Mouse (Mus musculus): Measurements from ENCODE around the gene Ifna13. TPM values are rescaled to one million over a fixed set of nuclear protein-coding genes. Genes with fewer than 3 reads are reported as not detected.

Gene Ifna13
- polyA plus RNA-seq, 1 experiment from 2014 or later: not detected

Other genes with a start within 250 kb of the Ifna13 start
- 9.7 and 12.3 TPM in 2 replicates for gene Hacd4, start 205.5 kb downstream of the Ifna13 start, polyA plus RNA-seq (2014; fragmentation: Nextera tagmentation; extraction: Ambion mirVana)
- not detected in 2 replicates for gene Ifnb1, start 121.7 kb downstream of the Ifna13 start, polyA plus RNA-seq (2014; fragmentation: Nextera tagmentation; extraction: Ambion mirVana)
- gene Ifna15, start 86.2 kb downstream of the Ifna13 start, polyA plus RNA-seq (2014; fragmentation: Nextera tagmentation; extraction: Ambion mirVana): not detected in 2 replicates
- not detected in 2 replicates for gene Ifna14, start 72.7 kb downstream of the Ifna13 start, polyA plus RNA-seq (2014; fragmentation: Nextera tagmentation; extraction: Ambion mirVana)
- not detected in 2 replicates for gene Ifna9, start 52.1 kb downstream of the Ifna13 start, polyA plus RNA-seq (2014; fragmentation: Nextera tagmentation; extraction: Ambion mirVana)
- not detected in 2 replicates for gene Ifna12, start 41.1 kb downstream of the Ifna13 start, polyA plus RNA-seq (2014; fragmentation: Nextera tagmentation; extraction: Ambion mirVana)
- not detected in 2 replicates for gene C87499, start 10.0 kb downstream of the Ifna13 start, polyA plus RNA-seq (2014; fragmentation: Nextera tagmentation; extraction: Ambion mirVana)
- gene Ifna16, start 32.5 kb upstream of the Ifna13 start, polyA plus RNA-seq (2014; fragmentation: Nextera tagmentation; extraction: Ambion mirVana): not detected in 2 replicates
- not detected in 2 replicates for gene Ifna2, start 39.5 kb upstream of the Ifna13 start, polyA plus RNA-seq (2014; fragmentation: Nextera tagmentation; extraction: Ambion mirVana)
- gene Ifnab, start 46.9 kb upstream of the Ifna13 start, polyA plus RNA-seq (2014; fragmentation: Nextera tagmentation; extraction: Ambion mirVana): not detected in 2 replicates
- 1.6 and 1.7 TPM in 2 replicates for gene Gm26566, start 77.3 kb upstream of the Ifna13 start, polyA plus RNA-seq (2014; fragmentation: Nextera tagmentation; extraction: Ambion mirVana)
- gene Klhl9, start 78.0 kb upstream of the Ifna13 start, polyA plus RNA-seq (2014; fragmentation: Nextera tagmentation; extraction: Ambion mirVana): 105 and 108 TPM in 2 replicates
- not detected in 2 replicates for gene Gm13271, start 110.4 kb upstream of the Ifna13 start, polyA plus RNA-seq (2014; fragmentation: Nextera tagmentation; extraction: Ambion mirVana)
- 0.49 TPM in 1 of 2 replicates, not detected in the other for gene Gm13283, start 115.7 kb upstream of the Ifna13 start, polyA plus RNA-seq (2014; fragmentation: Nextera tagmentation; extraction: Ambion mirVana)
- not detected in 2 replicates for gene Gm13290, start 129.4 kb upstream of the Ifna13 start, polyA plus RNA-seq (2014; fragmentation: Nextera tagmentation; extraction: Ambion mirVana)
- gene Gm13289, start 132.5 kb upstream of the Ifna13 start, polyA plus RNA-seq (2014; fragmentation: Nextera tagmentation; extraction: Ambion mirVana): not detected in 2 replicates
- gene Gm13272, start 135.4 kb upstream of the Ifna13 start, polyA plus RNA-seq (2014; fragmentation: Nextera tagmentation; extraction: Ambion mirVana): not detected in 2 replicates
- gene Ifnz, start 137.7 kb upstream of the Ifna13 start, polyA plus RNA-seq (2014; fragmentation: Nextera tagmentation; extraction: Ambion mirVana): not detected in 2 replicates
- not detected in 2 replicates for gene Gm13276, start 141.2 kb upstream of the Ifna13 start, polyA plus RNA-seq (2014; fragmentation: Nextera tagmentation; extraction: Ambion mirVana)
- gene Gm13277, start 144.2 kb upstream of the Ifna13 start, polyA plus RNA-seq (2014; fragmentation: Nextera tagmentation; extraction: Ambion mirVana): not detected in 2 replicates
- not detected in 2 replicates for gene Gm13278, start 147.1 kb upstream of the Ifna13 start, polyA plus RNA-seq (2014; fragmentation: Nextera tagmentation; extraction: Ambion mirVana)
- gene Gm13275, start 150.0 kb upstream of the Ifna13 start, polyA plus RNA-seq (2014; fragmentation: Nextera tagmentation; extraction: Ambion mirVana): not detected in 2 replicates
- not detected in 2 replicates for gene Gm13279, start 152.9 kb upstream of the Ifna13 start, polyA plus RNA-seq (2014; fragmentation: Nextera tagmentation; extraction: Ambion mirVana)
- gene Gm13285, start 155.2 kb upstream of the Ifna13 start, polyA plus RNA-seq (2014; fragmentation: Nextera tagmentation; extraction: Ambion mirVana): 0.66 and 0.80 TPM in 2 replicates
- gene Gm13287, start 158.8 kb upstream of the Ifna13 start, polyA plus RNA-seq (2014; fragmentation: Nextera tagmentation; extraction: Ambion mirVana): not detected in 2 replicates
- gene Gm13288, start 161.1 kb upstream of the Ifna13 start, polyA plus RNA-seq (2014; fragmentation: Nextera tagmentation; extraction: Ambion mirVana): 0.07 TPM in 1 of 2 replicates, not detected in the other
- gene Ifna7, start 171.8 kb upstream of the Ifna13 start, polyA plus RNA-seq (2014; fragmentation: Nextera tagmentation; extraction: Ambion mirVana): not detected in 2 replicates
- gene Ifna11, start 175.5 kb upstream of the Ifna13 start, polyA plus RNA-seq (2014; fragmentation: Nextera tagmentation; extraction: Ambion mirVana): not detected in 2 replicates
- not detected in 2 replicates for gene Ifna6, start 183.0 kb upstream of the Ifna13 start, polyA plus RNA-seq (2014; fragmentation: Nextera tagmentation; extraction: Ambion mirVana)
- not detected in 2 replicates for gene Ifna5, start 191.1 kb upstream of the Ifna13 start, polyA plus RNA-seq (2014; fragmentation: Nextera tagmentation; extraction: Ambion mirVana)
- gene Ifna4, start 197.4 kb upstream of the Ifna13 start, polyA plus RNA-seq (2014; fragmentation: Nextera tagmentation; extraction: Ambion mirVana): not detected in 2 replicates
- not detected in 2 replicates for gene Ifna1, start 205.6 kb upstream of the Ifna13 start, polyA plus RNA-seq (2014; fragmentation: Nextera tagmentation; extraction: Ambion mirVana)
- not detected in 2 replicates for gene Ifne, start 235.7 kb upstream of the Ifna13 start, polyA plus RNA-seq (2014; fragmentation: Nextera tagmentation; extraction: Ambion mirVana)